Mouse (Mus musculus): Measurements from ENCODE around the gene Ndufa8.

- no peak for TF ChIP-seq POLR2A (IDR thresholded peaks at IDR 0.05; ENCODE audit: control insufficient read depth, low read depth, low read length)
- TF ChIP-seq CTCF (IDR thresholded peaks at IDR 0.05; ENCODE audit: control insufficient read depth, insufficient read depth, insufficient replicate concordance, low read depth, low read length): no peak
Observed at GRCm38 (mm10) chr2:36010579-36010978, 38.6 kb downstream of the Ndufa8 start.
